Mouse (Mus musculus) brain, adult 2 months (tissue): Measurements from ENCODE around the gene Racgap1.

Source experiments
- DNase-seq: peaks from one replicate; pipeline ENCODE4 v3.0.0; 2011; ENCODE audit warnings: low read depth, low spot score

The Racgap1 gene

DNA sequence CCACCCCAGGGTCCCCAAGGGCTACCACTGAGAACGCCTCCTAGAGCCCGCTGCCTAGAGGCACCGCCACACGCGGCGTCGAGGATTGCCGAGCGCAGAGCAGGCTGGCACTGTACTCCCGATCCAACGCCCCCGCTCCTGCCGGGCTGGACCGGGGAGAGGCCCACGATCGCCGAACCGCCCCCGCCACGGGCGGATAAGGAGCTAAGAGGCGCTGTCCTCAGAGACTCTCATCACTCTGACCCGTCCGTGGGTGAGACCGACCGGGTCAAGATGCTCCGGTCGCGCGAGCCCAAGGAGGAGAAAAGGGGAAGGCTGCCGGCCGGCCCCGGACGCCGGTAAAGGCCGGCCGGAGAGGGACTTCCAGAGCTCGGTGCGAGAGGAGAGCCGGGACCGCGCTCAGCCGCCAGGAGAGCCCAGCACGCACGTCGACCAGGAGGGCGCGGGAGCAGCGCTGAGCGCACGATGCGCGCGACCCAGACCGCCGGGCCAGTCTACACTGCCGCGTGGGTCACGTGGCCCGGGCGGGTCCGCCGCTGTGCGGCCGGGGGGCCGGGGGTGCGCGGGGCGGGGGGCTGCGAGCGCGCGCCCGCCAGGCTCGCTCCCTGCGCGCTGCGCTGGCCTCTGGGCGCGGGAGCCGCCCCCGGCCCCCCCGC is 60.9 kb downstream of the Racgap1 start, which contains the start of gene Aqp5:
Aqp5 (plus strand) TSS at position 354 of the 656 bp plus-strand sequence.
- DNase-seq: no peak

DNA sequence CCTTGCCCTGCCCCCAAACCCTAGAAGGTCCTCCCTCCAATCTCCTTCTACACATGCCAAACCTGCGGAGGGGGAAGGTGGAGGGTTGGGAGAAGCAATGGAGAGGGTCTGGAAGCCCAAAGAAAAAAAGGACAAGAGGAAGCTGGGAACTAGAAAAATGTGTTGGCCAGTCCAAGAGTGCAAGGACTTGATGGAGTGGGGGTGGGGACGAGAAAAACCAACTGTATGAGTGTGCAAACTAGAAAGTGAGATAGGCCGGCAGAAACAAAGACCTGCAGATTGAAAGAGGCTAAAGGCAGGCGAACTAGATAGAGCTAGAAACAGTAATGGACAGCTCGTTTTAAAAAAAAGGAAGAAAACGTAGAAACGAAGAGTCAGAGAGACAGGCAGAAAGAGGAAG is 61.8 kb downstream of the Racgap1 start:
- no peak for DNase-seq

DNA sequence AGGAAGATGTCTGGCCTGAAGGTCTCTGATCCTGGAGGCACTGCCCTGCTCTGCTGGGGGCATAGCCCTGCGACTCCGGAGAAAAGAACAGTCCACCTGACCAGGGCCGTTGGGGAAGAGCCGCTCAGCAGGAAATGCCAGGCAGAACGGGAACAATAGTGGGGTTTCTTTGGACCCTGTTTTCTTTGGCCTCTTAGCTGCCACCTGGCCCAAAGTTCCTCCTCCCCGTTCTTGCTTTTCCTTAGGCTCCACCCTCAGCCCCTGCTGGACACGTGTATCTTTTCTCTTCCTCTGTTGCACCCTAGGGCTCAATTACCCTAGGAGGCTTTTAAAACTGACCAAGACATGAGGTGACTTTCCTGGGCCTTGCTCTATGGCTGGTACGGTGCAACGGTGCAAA is 62.2 kb downstream of the Racgap1 start:
- no peak for DNase-seq

DNA sequence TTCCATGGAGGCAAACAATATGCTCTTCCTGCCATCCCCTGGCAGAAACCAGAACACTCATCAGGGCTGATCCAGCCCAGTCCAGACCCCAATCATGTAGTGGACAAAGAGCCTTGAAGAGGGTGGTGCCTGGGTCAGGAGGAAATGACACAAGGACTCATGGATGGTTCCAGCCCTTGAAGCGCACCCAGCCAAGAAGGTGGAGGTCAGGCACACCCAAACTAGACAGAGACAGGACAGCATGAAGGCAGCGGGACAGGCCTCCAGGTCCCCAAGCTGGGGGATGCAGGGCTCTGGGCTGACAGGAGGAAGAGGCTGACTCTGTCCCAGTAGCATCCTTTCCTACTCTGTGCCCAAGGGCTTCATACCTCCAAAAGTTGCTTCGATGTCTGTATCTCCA is 64.9 kb downstream of the Racgap1 start:
- no peak for DNase-seq

DNA sequence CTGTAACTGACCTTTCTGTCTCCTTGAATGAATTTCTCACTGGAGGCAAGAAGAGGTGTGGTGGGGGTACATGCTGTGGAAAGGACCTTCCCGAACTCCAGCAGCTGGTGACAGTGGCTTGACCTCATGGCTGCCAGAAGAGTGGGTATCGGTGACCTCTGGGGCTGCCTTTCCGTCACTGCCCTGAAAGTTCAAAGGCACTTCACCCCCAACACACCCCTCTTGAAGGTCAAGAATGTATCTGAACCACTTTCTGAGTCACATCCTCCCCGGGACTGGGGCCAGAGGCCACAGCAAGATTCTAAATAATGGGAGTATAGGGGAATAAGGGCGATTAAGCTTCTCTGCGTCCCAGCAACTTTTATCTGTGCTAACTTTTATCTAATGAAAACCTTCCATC is 65.7 kb downstream of the Racgap1 start:
- DNase-seq: no peak

DNA sequence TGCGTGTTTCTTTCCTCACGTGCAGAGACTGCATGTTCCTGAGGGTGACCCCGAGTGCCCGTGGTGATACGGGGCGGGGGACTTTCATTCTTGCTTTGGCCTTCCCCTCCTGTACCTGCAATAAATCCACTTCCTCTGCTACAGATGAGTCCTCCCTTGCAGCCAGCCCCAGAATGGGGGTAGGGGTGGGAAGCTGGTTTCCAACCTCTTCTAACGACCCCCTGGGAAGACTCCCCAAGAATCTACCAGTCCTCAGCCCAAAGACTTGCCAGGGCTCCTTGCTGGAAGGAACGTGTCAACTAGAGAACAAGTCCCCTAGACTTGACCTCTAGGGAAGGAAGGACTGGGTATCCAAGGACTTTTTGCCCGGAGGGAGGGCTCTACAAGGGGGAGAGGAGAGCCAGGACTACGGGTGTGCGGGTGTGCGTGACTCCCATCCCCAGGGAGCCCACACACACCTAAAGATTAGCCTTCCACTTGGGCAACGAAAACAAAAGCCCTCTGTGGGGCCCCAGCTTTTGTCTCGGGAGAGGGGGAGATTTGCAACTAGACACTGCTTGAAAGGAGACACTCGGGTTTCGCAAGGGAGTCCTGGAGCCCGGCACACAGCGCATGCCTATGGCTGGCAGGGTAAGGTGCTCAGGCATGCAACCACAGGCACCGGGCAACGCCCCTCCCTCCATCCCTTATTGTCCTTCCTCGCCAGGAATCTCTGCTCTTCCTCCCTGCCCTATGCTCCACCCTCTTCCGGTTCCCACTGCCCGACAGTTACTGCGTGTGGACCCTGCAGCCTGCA is 66.9 kb downstream of the Racgap1 start:
- DNase-seq: no peak

DNA sequence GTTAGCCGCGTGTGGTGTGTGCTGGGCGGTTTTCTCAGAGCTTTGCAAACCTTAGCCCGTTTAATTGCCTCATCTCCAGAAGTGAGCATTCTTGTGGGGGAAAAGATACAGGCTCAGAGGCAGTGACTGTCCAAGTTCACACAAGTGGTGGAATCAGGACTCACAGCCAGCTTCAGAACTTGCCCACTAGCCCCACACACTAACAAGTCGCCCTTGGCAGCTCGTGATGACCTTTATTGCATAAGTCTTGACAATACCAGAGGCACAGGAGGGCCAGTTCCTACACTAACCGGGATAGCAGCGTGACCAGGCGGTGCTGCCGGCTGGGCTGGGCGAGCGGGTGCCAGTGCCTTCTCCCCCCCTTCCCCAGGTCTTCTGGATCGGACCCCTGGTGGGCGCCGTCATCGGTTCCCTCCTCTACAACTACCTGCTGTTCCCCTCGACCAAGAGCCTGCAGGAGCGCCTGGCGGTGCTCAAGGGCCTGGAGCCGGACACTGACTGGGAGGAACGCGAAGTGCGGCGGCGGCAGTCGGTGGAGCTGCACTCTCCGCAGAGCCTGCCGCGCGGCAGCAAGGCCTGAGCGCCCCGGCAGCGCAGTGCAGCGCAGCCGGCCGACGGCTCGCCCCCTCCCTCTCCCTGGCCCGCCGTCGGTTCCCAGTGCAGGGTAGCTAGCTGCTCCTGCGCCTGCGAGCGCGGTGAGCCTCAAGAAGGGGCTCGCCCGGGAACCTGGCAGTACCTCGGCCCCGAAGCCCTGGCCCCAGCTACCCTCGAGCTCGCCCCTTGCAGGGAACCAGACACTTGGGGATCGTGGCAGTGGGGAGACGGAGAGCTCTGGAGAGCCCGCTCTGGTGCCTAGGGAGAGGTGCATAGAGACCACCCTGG is 67.8 kb downstream of the Racgap1 start:
- peak; percentile 52 for DNase-seq

DNA sequence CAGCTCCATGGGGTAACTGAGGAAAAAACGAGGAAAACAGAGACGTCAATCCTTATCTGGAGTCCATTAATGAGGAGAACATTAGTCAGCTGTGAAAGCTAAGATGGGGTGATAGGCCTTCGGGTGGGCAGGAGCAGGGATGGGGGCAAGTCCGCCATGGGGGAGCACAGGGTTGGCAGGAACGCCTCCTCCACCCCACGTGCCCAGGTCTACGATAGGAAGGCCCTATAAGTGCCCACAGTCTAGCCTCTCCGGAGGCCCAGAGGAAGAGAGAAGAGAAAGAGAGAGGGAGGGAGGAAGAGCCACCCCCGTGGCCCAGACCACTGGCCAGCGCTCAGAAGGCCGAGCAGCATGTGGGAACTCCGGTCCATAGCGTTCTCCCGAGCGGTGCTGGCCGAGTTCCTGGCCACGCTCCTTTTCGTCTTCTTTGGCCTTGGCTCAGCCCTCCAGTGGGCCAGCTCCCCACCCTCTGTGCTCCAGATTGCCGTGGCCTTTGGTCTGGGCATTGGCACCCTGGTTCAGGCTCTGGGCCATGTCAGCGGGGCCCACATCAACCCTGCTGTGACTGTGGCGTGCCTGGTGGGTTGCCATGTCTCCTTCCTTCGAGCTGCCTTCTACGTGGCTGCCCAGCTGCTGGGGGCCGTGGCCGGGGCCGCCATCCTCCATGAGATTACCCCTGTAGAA is 72.5 kb downstream of the Racgap1 start, which contains the start of gene Aqp2:
Aqp2 (plus strand) TSS at position 254 of the 684 bp plus-strand sequence.
- DNase-seq: peak; percentile 16
